Mouse (Mus musculus) stomach, embryonic 15.5 days (tissue): ENCODE measurements around the gene Nucks1. TPM values are rescaled to one million over a fixed set of nuclear protein-coding genes. Genes with fewer than 3 reads are reported as not detected.

ENCODE experiments used
- ATAC-seq: fragments of 200-750 bp; cut with Nextera tagmentation; 2 replicates; pipeline ENCODE4 v1.8.0; 2017; ENCODE audit warnings: low read depth, moderate number of reproducible peaks, moderate TSS enrichment; ENCODE audit not compliant: insufficient read depth, low FRiP score
- H3K27ac ChIP-seq: fragments of 300-500 bp; sonication (generic); 2 replicates; pipeline ENCODE4 v1.5.1; 2015; ENCODE audit warnings: mild to moderate bottlenecking, inconsistent platforms
- H3K27me3 ChIP-seq: fragments of 300-500 bp; sonication (generic); replicated peaks from 2 replicates; pipeline ENCODE4 v1.6.1; 2015; ENCODE audit warnings: inconsistent platforms
- H3K36me3 ChIP-seq: fragments of 300-500 bp; sonication (generic); 2 replicates; pipeline ENCODE4 v1.6.1; 2015; ENCODE audit warnings: inconsistent platforms
- H3K4me1 ChIP-seq: fragments of 300-500 bp; sonication (generic); 2 replicates; pipeline ENCODE4 v1.6.1; 2015; ENCODE audit warnings: inconsistent platforms
- H3K4me2 ChIP-seq: fragments of 300-500 bp; sonication (generic); 2 replicates; pipeline ENCODE4 v1.6.1; 2015; ENCODE audit warnings: mild to moderate bottlenecking, inconsistent platforms
- H3K4me3 ChIP-seq: fragments of 300-500 bp; sonication (generic); replicated peaks from 2 replicates; pipeline ENCODE4 v1.5.1; 2015; ENCODE audit warnings: inconsistent platforms
- H3K9ac ChIP-seq: fragments of 300-500 bp; sonication (generic); 2 replicates; pipeline ENCODE4 v1.6.1; 2015; ENCODE audit warnings: inconsistent platforms
- H3K9me3 ChIP-seq: fragments of 300-500 bp; sonication (generic); 2 replicates; pipeline ENCODE4 v1.6.1; 2016; ENCODE audit warnings: inconsistent platforms
- WGBS: fragments of 180-500 bp; shearing (Covaris S2); methylation state at CpG from one replicate; pipeline ENCODE4 v1.1.7; 2015; 5-methylcytosine and 5-hydroxymethylcytosine counted together
- polyA plus RNA-seq: library from polyadenylated mRNA; unstranded; fragments of >200 nt; fragmentation: Nextera tagmentation; extraction: Ambion mirVana; gene quantifications from 2 replicates; pipeline ENCODE4 v1.2.1, GENCODE M21; 2015

The Nucks1 gene
- polyA plus RNA-seq, result 65.0 and 71.6 TPM in 2 replicates

- Histone ChIP-seq H3K4me2 (peak within 1 kb of the TSS; percentile 63), H3K27ac (peak within 1 kb of the TSS; percentile 99), H3K36me3 (no peaks in the 10 kb centered on the region), H3K4me3 (peak within 1 kb of the TSS; percentile 95), H3K9ac (peak within 1 kb of the TSS; percentile 98), H3K9me3 (no peaks in the 10 kb centered on the region), H3K27me3 (no peaks in the 10 kb centered on the region), H3K4me1 (peaks cover 3% of the 10 kb centered on the region; the same call in 1 of the 2 replicates)
- WGBS, result under 1% methylated on average over 35 of the region's 35 CpGs
- ATAC-seq, result peak; percentile 98
Observed at GRCm38 (mm10) chr1:131910001-131910648, at the start of gene Nucks1. TSS of gene Nucks1 (plus strand) at chr1:131910534.

GRCm38 (mm10) chr1:131861811-131862210 is 48.5 kb upstream of the Nucks1 start:
- Histone ChIP-seq H3K27me3 (no peaks in the 10 kb centered on the region), H3K9ac (no peak overlapping the region), H3K4me3 (no peak overlapping the region), H3K9me3 (no peaks in the 10 kb centered on the region), H3K27ac (no peak overlapping the region), H3K4me1 (no peaks in the 10 kb centered on the region), H3K4me2 (no peak overlapping the region), H3K36me3 (no peaks in the 10 kb centered on the region)
- WGBS, result 81% methylated on average over 4 of the region's 4 CpGs
- ATAC-seq, result no peak

GRCm38 (mm10) chr1:131865596-131865995 is 44.7 kb upstream of the Nucks1 start:
- no peaks in the 10 kb centered on the region for H3K36me3 ChIP-seq
- H3K4me1 ChIP-seq, result no peaks in the 10 kb centered on the region
- H3K27me3 ChIP-seq, result no peaks in the 10 kb centered on the region
- no peak overlapping the region for H3K4me3 ChIP-seq
- no peaks in the 10 kb centered on the region for H3K9me3 ChIP-seq
- 83% methylated on average over 5 of the region's 5 CpGs for WGBS
- no peak overlapping the region for H3K9ac ChIP-seq
- no peak overlapping the region for H3K4me2 ChIP-seq
- no peak for ATAC-seq
- H3K27ac ChIP-seq, result no peak overlapping the region

- H3K9ac ChIP-seq, result no peak overlapping the region
- H3K27me3 ChIP-seq, result no peaks in the 10 kb centered on the region
- H3K27ac ChIP-seq, result no peak overlapping the region
- no peaks in the 10 kb centered on the region for H3K9me3 ChIP-seq
- ATAC-seq, result no peak
- WGBS, result 70% methylated on average over 6 of the region's 6 CpGs
- H3K36me3 ChIP-seq, result no peaks in the 10 kb centered on the region
- H3K4me2 ChIP-seq, result peak overlapping the region; percentile 21; the same call in 1 of the 2 replicates
- H3K4me1 ChIP-seq, result no peaks in the 10 kb centered on the region
- peak overlapping the region; percentile 62; the same call in 1 of the 2 replicates for H3K4me3 ChIP-seq
Observed at GRCm38 (mm10) chr1:131866304-131866999, 43.9 kb upstream of the Nucks1 start.

GRCm38 (mm10) chr1:131867093-131867945 is 43.0 kb upstream of the Nucks1 start, which contains the start of gene Rab29:
TSS of gene Rab29 (plus strand) at chr1:131867224.
- under 1% methylated on average over 46 of the region's 46 CpGs for WGBS
- no peak within 1 kb of the TSS for H3K27ac ChIP-seq

GRCm38 (mm10) chr1:131867946-131868290 is 42.4 kb upstream of the Nucks1 start:
- peak overlapping the region; percentile 62 for H3K4me3 ChIP-seq
- H3K36me3 ChIP-seq, result no peaks in the 10 kb centered on the region
- no peak overlapping the region for H3K27ac ChIP-seq
- H3K9me3 ChIP-seq, result no peaks in the 10 kb centered on the region
- peak; percentile 37 for ATAC-seq
- WGBS, result 17% methylated on average over 10 of the region's 10 CpGs
- H3K4me1 ChIP-seq, result no peaks in the 10 kb centered on the region
- H3K4me2 ChIP-seq, result peak overlapping the region; percentile 77
- H3K9ac ChIP-seq, result peak overlapping the region; percentile 14; the same call in 1 of the 2 replicates
- H3K27me3 ChIP-seq, result no peaks in the 10 kb centered on the region

More at GRCm38 (mm10) chr1:131867093-131867945, 43.0 kb upstream of the Nucks1 start, which contains the start of gene Rab29:
- Histone ChIP-seq H3K4me3 (peak within 1 kb of the TSS; percentile 62), H3K27me3 (no peaks in the 10 kb centered on the region), H3K36me3 (no peaks in the 10 kb centered on the region), H3K4me1 (no peaks in the 10 kb centered on the region), H3K9me3 (no peaks in the 10 kb centered on the region), H3K4me2 (peak within 1 kb of the TSS; percentile 77), H3K9ac (peak within 1 kb of the TSS; percentile 14; the same call in 1 of the 2 replicates)
- ATAC-seq, result peak; percentile 97

- Histone ChIP-seq H3K4me3 (no peak overlapping the region), H3K27ac (no peak overlapping the region), H3K9ac (no peak overlapping the region), H3K27me3 (no peaks in the 10 kb centered on the region), H3K9me3 (no peaks in the 10 kb centered on the region), H3K4me1 (no peaks in the 10 kb centered on the region), H3K4me2 (no peak overlapping the region), H3K36me3 (no peaks in the 10 kb centered on the region)
- ATAC-seq, result no peak
- WGBS, result 81% methylated on average over 2 of the region's 2 CpGs
Observed at GRCm38 (mm10) chr1:131869561-131869960, 40.8 kb upstream of the Nucks1 start.

- H3K4me1 ChIP-seq, result no peaks in the 10 kb centered on the region
- H3K36me3 ChIP-seq, result no peaks in the 10 kb centered on the region
- H3K9ac ChIP-seq, result no peak overlapping the region
- 81% methylated on average over 1 of the region's 1 CpGs for WGBS
- H3K9me3 ChIP-seq, result no peaks in the 10 kb centered on the region
- no peak overlapping the region for H3K4me2 ChIP-seq
- H3K27me3 ChIP-seq, result no peaks in the 10 kb centered on the region
- H3K4me3 ChIP-seq, result no peak overlapping the region
- no peak overlapping the region for H3K27ac ChIP-seq
- no peak for ATAC-seq
Observed at GRCm38 (mm10) chr1:131872856-131873255, 37.5 kb upstream of the Nucks1 start.

- Histone ChIP-seq H3K4me3 (no peak overlapping the region), H3K4me2 (no peak overlapping the region), H3K9me3 (no peaks in the 10 kb centered on the region), H3K27ac (no peak overlapping the region), H3K4me1 (no peaks in the 10 kb centered on the region), H3K27me3 (no peaks in the 10 kb centered on the region), H3K9ac (no peak overlapping the region), H3K36me3 (no peaks in the 10 kb centered on the region)
- WGBS, result 66% methylated on average over 2 of the region's 2 CpGs
- no peak for ATAC-seq
Observed at GRCm38 (mm10) chr1:131879816-131880215, 30.5 kb upstream of the Nucks1 start.

- Histone ChIP-seq H3K27ac (no peak overlapping the region), H3K27me3 (no peaks in the 10 kb centered on the region), H3K4me2 (no peak overlapping the region), H3K9me3 (no peaks in the 10 kb centered on the region), H3K36me3 (no peaks in the 10 kb centered on the region), H3K4me1 (no peaks in the 10 kb centered on the region), H3K4me3 (no peak overlapping the region), H3K9ac (no peak overlapping the region)
- ATAC-seq, result no peak
- 51% methylated on average over 2 of the region's 2 CpGs for WGBS
Observed at GRCm38 (mm10) chr1:131882787-131883186, 27.5 kb upstream of the Nucks1 start.

GRCm38 (mm10) chr1:131886173-131886572 is 24.2 kb upstream of the Nucks1 start:
- Histone ChIP-seq H3K9ac (no peak overlapping the region), H3K27me3 (no peaks in the 10 kb centered on the region), H3K4me3 (no peak overlapping the region), H3K27ac (no peak overlapping the region), H3K9me3 (no peaks in the 10 kb centered on the region), H3K36me3 (no peaks in the 10 kb centered on the region), H3K4me1 (no peaks in the 10 kb centered on the region), H3K4me2 (no peak overlapping the region)
- no peak for ATAC-seq
- 66% methylated on average over 2 of the region's 2 CpGs for WGBS
